ENCODE assay signal across 19 mouse cellular contexts in genomic region chr2:172437371-172437952, GRCm38 (mm10). TPM values are rescaled to one million over a fixed set of nuclear protein-coding genes. Genes with fewer than 3 reads are reported as not detected.
DNase-seq lines count a peak whose midpoint lies in the region; ATAC-seq lines count a peak whose summit lies in the region.
"Had no signal": no experiment of that assay in that cellular context is flagged by ENCODE, and none has a peak within 500 bp of the region (broad histone marks: within the 10 kb centered on the region; RNA-seq: fewer than 3 reads in every experiment).

No protein-coding gene starts in this region.

- H3K4me1 ChIP-seq in brown adipose tissue, adult 24 weeks (ENCODE audit: control insufficient read depth, insufficient read depth, insufficient read length, low read length): peaks cover 10% of the 10 kb centered on the region; the same call in 1 of the 2 replicates

- DNase-seq in lung, postnatal 25 days (ENCODE audit: low spot score): peak; percentile 24
- DNase-seq in lung, postnatal 10 days: no peak
- peak; percentile 55 for DNase-seq in CD4-positive, CD25-positive, alpha-beta regulatory T cell, adult 2 months (ENCODE audit: low read depth, low spot score)
- no peak for DNase-seq in urinary bladder, postnatal 36 days (ENCODE audit: low spot score in 2 of 2)
- DNase-seq in adrenal gland, postnatal 14 days: no peak
- no peak for DNase-seq in frontal cortex, postnatal 25 days (ENCODE audit: low spot score in 2 of 2)
- DNase-seq: adrenal gland, adult 2 months; cerebellum, postnatal 25 days; gastrocnemius, postnatal 25 days; kidney, adult 9 months; right cerebral cortex, adult 18-20 months had no signal

- no peak overlapping the region for H3K4me3 ChIP-seq in brown adipose tissue, adult 24 weeks (ENCODE audit: insufficient read depth, low read depth, low read length)
- H3K4me3 ChIP-seq: hindbrain, embryonic 13.5 days; layer of hippocampus, adult 2 months had no signal

- peak overlapping the region; percentile 56 for H3K27ac ChIP-seq in brown adipose tissue, adult 24 weeks (replicated peaks; ENCODE audit: low read depth, low read length)
- H3K27ac ChIP-seq: hindbrain, embryonic 13.5 days; layer of hippocampus, adult 2 months; stomach, postnatal 0 days had no signal

- peak; percentile 32; the same call in 1 of the 2 replicates for ATAC-seq in monocyte, adult 5-6 weeks (replicated peaks; ENCODE audit: insufficient number of reproducible peaks, low FRiP score, low TSS enrichment, poor library complexity, severe bottlenecking)
- ATAC-seq: Patski had no signal

RNA-seq across cellular contexts. Expression of gene Rtf2, which starts 2.9 kb away (rescaled TPM):
- polyA plus RNA-seq in brown adipose tissue, adult 24 weeks (2012; ENCODE audit: insufficient read depth, insufficient read length, missing spikeins): 91.4 and 101 TPM in 2 replicates
- 190 to 207 TPM (median 193 TPM) in 3 replicates for total RNA-seq in monocyte, adult 5-6 weeks (2017)
- total RNA-seq in adrenal gland, postnatal 14 days (2021): 66.2 and 71.8 TPM in 2 replicates

RNA-seq across cellular contexts. Expression of gene Gcnt7, which starts 20.9 kb away (rescaled TPM):
- polyA plus RNA-seq in brown adipose tissue, adult 24 weeks (2012; ENCODE audit: insufficient read depth, insufficient read length, missing spikeins): not detected in 2 replicates
- total RNA-seq in monocyte, adult 5-6 weeks (2017): 1.1 TPM in 1 of 3 replicates, not detected in the others
- total RNA-seq in adrenal gland, postnatal 14 days (2021): not detected in 2 replicates
- total RNA-seq: adrenal gland, adult 2 months; gastrocnemius, postnatal 25 days; layer of hippocampus, adult 2 months; left cerebral cortex, postnatal 10 days; liver, adult 2 months had no signal
- polyA plus RNA-seq: adrenal gland, adult 2 months; liver, adult 2 months had no signal

RNA-seq across cellular contexts. Expression of gene Fam209, which starts 34.9 kb away (rescaled TPM):
- not detected in 2 replicates for polyA plus RNA-seq in brown adipose tissue, adult 24 weeks (2012; ENCODE audit: insufficient read depth, insufficient read length, missing spikeins)
- total RNA-seq in monocyte, adult 5-6 weeks (2017): 4.4 to 13.8 TPM (median 7.3 TPM) in 3 replicates
- 0.94 TPM in 1 of 2 replicates, not detected in the other for total RNA-seq in adrenal gland, postnatal 14 days (2021)
- total RNA-seq: adrenal gland, adult 2 months; layer of hippocampus, adult 2 months had no signal
- polyA plus RNA-seq: hindbrain, embryonic 13.5 days had no signal

RNA-seq across cellular contexts. Expression of gene Cass4, which starts 43.9 kb away (rescaled TPM):
- 0.63 and 0.75 TPM in 2 replicates for polyA plus RNA-seq in brown adipose tissue, adult 24 weeks (2012; ENCODE audit: insufficient read depth, insufficient read length, missing spikeins)
- 1.5 to 17.7 TPM (median 9.5 TPM) in 3 replicates for total RNA-seq in monocyte, adult 5-6 weeks (2017)
- total RNA-seq in adrenal gland, postnatal 14 days (2021): 0.15 and 0.53 TPM in 2 replicates
- total RNA-seq: liver, adult 2 months had no signal
- polyA plus RNA-seq: liver, adult 2 months; Patski had no signal

Comparison
In these comparisons a context has a peak if more than half of its experiments do, and no peak if none do; other contexts are left out.
1. DNase-seq: peak in lung, postnatal 25 days (single experiment) and CD4-positive, CD25-positive, alpha-beta regulatory T cell, adult 2 months (single experiment); none in lung, postnatal 10 days (single experiment), urinary bladder, postnatal 36 days (0 of 2), adrenal gland, postnatal 14 days (single experiment) and frontal cortex, postnatal 25 days (0 of 2).